Mouse (Mus musculus): Measurements from ENCODE around the gene Mpped2.

- no peak for TF ChIP-seq CTCF (conservative IDR thresholded peaks at IDR 0.05; ENCODE audit: low read length)
- no peak for TF ChIP-seq NANOG (IDR thresholded peaks at IDR 0.05; ENCODE audit: borderline replicate concordance, low read length)
- TF ChIP-seq POU5F1 (IDR thresholded peaks at IDR 0.05; ENCODE audit: borderline replicate concordance, low read length) = no peak
Measured at GRCm38 (mm10) chr2:106746211-106746610, 53.1 kb downstream of the Mpped2 start.
